Mouse (Mus musculus): Measurements from ENCODE around the gene Gm20721. TPM values are rescaled to one million over a fixed set of nuclear protein-coding genes. Genes with fewer than 3 reads are reported as not detected.
A peak's percentile ranks its signal among the peaks of the same experiment; 100 is the strongest.

The Gm20721 gene
- 8.6 and 11.1 TPM in 2 replicates for polyA plus RNA-seq (2015; fragmentation: Nextera tagmentation; extraction: Ambion mirVana)

- peaks cover 37% of the 10 kb centered on the region for H3K36me3 ChIP-seq (ENCODE audit: insufficient read depth, low read length)
These were observed at the start of gene Gm20721 for GRCm38 (mm10) chr2:174346612-174346998. Gene Gm20721 (minus strand): TSS chr2:174346712.

GRCm38 (mm10) chr2:174393383-174393782 is 46.9 kb upstream of the Gm20721 start:
- Histone ChIP-seq H3K27me3 (ENCODE audit: insufficient read depth, low read length) (no peaks in the 10 kb centered on the region), H3K27ac (no peak overlapping the region), H3K36me3 (ENCODE audit: insufficient read depth, low read length) (no peaks in the 10 kb centered on the region), H3K4me3 (replicated peaks; ENCODE audit: low read depth, low read length) (no peak overlapping the region), H3K4me2 (ENCODE audit: low read length) (no peak overlapping the region), H3K9me3 (replicated peaks; ENCODE audit: low read length) (no peaks in the 10 kb centered on the region; the same call in 1 of the 2 replicates), H3K9ac (ENCODE audit: low read depth, low read length) (no peak overlapping the region), H3K4me1 (replicated peaks; ENCODE audit: insufficient read depth, low read length) (no peaks in the 10 kb centered on the region)
- WGBS: 72% methylated on average over 5 of the region's 5 CpGs
- DNase-seq (ENCODE audit: low spot score) (no peak), ATAC-seq (replicated peaks; ENCODE audit: low FRiP score, low read depth) (no peak)
- TF ChIP-seq CTCF (IDR thresholded peaks at IDR 0.05; ENCODE audit: low read depth): no peak

More at GRCm38 (mm10) chr2:174346612-174346998, at the start of gene Gm20721:
- H3K4me3 ChIP-seq (replicated peaks; ENCODE audit: low read depth, low read length): no peak within 1 kb of the TSS
- no peak for ATAC-seq (replicated peaks; ENCODE audit: low FRiP score, low read depth)
- WGBS: 93% methylated on average over 5 of the region's 5 CpGs
- H3K27ac ChIP-seq: no peak within 1 kb of the TSS
- H3K27me3 ChIP-seq (ENCODE audit: insufficient read depth, low read length): no peaks in the 10 kb centered on the region
- H3K4me2 ChIP-seq (ENCODE audit: low read length): no peak within 1 kb of the TSS
- peaks cover 24% of the 10 kb centered on the region for H3K4me1 ChIP-seq (replicated peaks; ENCODE audit: insufficient read depth, low read length)
- no peak for TF ChIP-seq CTCF (IDR thresholded peaks at IDR 0.05; ENCODE audit: low read depth)
- no peak within 1 kb of the TSS for H3K9ac ChIP-seq (ENCODE audit: low read depth, low read length)
- H3K9me3 ChIP-seq (replicated peaks; ENCODE audit: low read length): no peaks in the 10 kb centered on the region
- DNase-seq (ENCODE audit: low spot score): no peak

GRCm38 (mm10) chr2:174392554-174392953 is 46.0 kb upstream of the Gm20721 start:
- no peak overlapping the region for H3K4me2 ChIP-seq (ENCODE audit: low read length)
- no peaks in the 10 kb centered on the region for H3K36me3 ChIP-seq (ENCODE audit: insufficient read depth, low read length)
- DNase-seq (ENCODE audit: low spot score): no peak
- WGBS: 80% methylated on average over 9 of the region's 9 CpGs
- TF ChIP-seq CTCF (IDR thresholded peaks at IDR 0.05; ENCODE audit: low read depth): no peak
- H3K4me1 ChIP-seq (replicated peaks; ENCODE audit: insufficient read depth, low read length): no peaks in the 10 kb centered on the region
- no peaks in the 10 kb centered on the region; the same call in 1 of the 2 replicates for H3K9me3 ChIP-seq (replicated peaks; ENCODE audit: low read length)
- H3K27ac ChIP-seq: no peak overlapping the region
- H3K4me3 ChIP-seq (replicated peaks; ENCODE audit: low read depth, low read length): no peak overlapping the region
- ATAC-seq (replicated peaks; ENCODE audit: low FRiP score, low read depth): no peak
- H3K27me3 ChIP-seq (ENCODE audit: insufficient read depth, low read length): no peaks in the 10 kb centered on the region
- no peak overlapping the region for H3K9ac ChIP-seq (ENCODE audit: low read depth, low read length)

- no peak for DNase-seq (ENCODE audit: low spot score)
- H3K27ac ChIP-seq: no peak overlapping the region
- H3K9ac ChIP-seq (ENCODE audit: low read depth, low read length): no peak overlapping the region
- no peaks in the 10 kb centered on the region for H3K27me3 ChIP-seq (ENCODE audit: insufficient read depth, low read length)
- no peaks in the 10 kb centered on the region for H3K4me1 ChIP-seq (replicated peaks; ENCODE audit: insufficient read depth, low read length)
- WGBS: 90% methylated on average over 3 of the region's 3 CpGs
- H3K4me2 ChIP-seq (ENCODE audit: low read length): no peak overlapping the region
- no peaks in the 10 kb centered on the region; the same call in 1 of the 2 replicates for H3K9me3 ChIP-seq (replicated peaks; ENCODE audit: low read length)
- ATAC-seq (replicated peaks; ENCODE audit: low FRiP score, low read depth): no peak
- no peak overlapping the region for H3K4me3 ChIP-seq (replicated peaks; ENCODE audit: low read depth, low read length)
- no peak for TF ChIP-seq CTCF (IDR thresholded peaks at IDR 0.05; ENCODE audit: low read depth)
- H3K36me3 ChIP-seq (ENCODE audit: insufficient read depth, low read length): no peaks in the 10 kb centered on the region
These were observed 45.4 kb upstream of the Gm20721 start for GRCm38 (mm10) chr2:174391936-174392335.

GRCm38 (mm10) chr2:174381021-174381420 is 34.5 kb upstream of the Gm20721 start:
- DNase-seq (ENCODE audit: low spot score): peak; percentile 52
- H3K27me3 ChIP-seq (ENCODE audit: insufficient read depth, low read length): no peaks in the 10 kb centered on the region
- H3K4me2 ChIP-seq (ENCODE audit: low read length): no peak overlapping the region
- H3K4me3 ChIP-seq (replicated peaks; ENCODE audit: low read depth, low read length): no peak overlapping the region
- no peaks in the 10 kb centered on the region for H3K9me3 ChIP-seq (replicated peaks; ENCODE audit: low read length)
- no peak overlapping the region for H3K27ac ChIP-seq
- ATAC-seq (replicated peaks; ENCODE audit: low FRiP score, low read depth): no peak
- H3K4me1 ChIP-seq (replicated peaks; ENCODE audit: insufficient read depth, low read length): no peaks in the 10 kb centered on the region; the same call in 1 of the 2 replicates
- H3K9ac ChIP-seq (ENCODE audit: low read depth, low read length): no peak overlapping the region
- WGBS: 39% methylated on average over 9 of the region's 9 CpGs
- no peaks in the 10 kb centered on the region for H3K36me3 ChIP-seq (ENCODE audit: insufficient read depth, low read length)
- TF ChIP-seq CTCF (IDR thresholded peaks at IDR 0.05; ENCODE audit: low read depth): no peak

GRCm38 (mm10) chr2:174366571-174366970 is 20.1 kb upstream of the Gm20721 start:
- Histone ChIP-seq H3K4me2 (ENCODE audit: low read length) (no peak overlapping the region), H3K36me3 (ENCODE audit: insufficient read depth, low read length) (no peaks in the 10 kb centered on the region), H3K4me1 (replicated peaks; ENCODE audit: insufficient read depth, low read length) (no peaks in the 10 kb centered on the region), H3K4me3 (replicated peaks; ENCODE audit: low read depth, low read length) (no peak overlapping the region), H3K27ac (no peak overlapping the region), H3K9ac (ENCODE audit: low read depth, low read length) (no peak overlapping the region), H3K9me3 (replicated peaks; ENCODE audit: low read length) (no peaks in the 10 kb centered on the region), H3K27me3 (ENCODE audit: insufficient read depth, low read length) (no peaks in the 10 kb centered on the region)
- TF ChIP-seq CTCF (IDR thresholded peaks at IDR 0.05; ENCODE audit: low read depth): no peak
- DNase-seq (ENCODE audit: low spot score) (no peak), ATAC-seq (replicated peaks; ENCODE audit: low FRiP score, low read depth) (no peak)
- 85% methylated on average over 10 of the region's 10 CpGs for WGBS

- no peak for TF ChIP-seq CTCF (IDR thresholded peaks at IDR 0.05; ENCODE audit: low read depth)
- ATAC-seq (replicated peaks; ENCODE audit: low FRiP score, low read depth): no peak
- no peak overlapping the region for H3K4me2 ChIP-seq (ENCODE audit: low read length)
- no peaks in the 10 kb centered on the region for H3K36me3 ChIP-seq (ENCODE audit: insufficient read depth, low read length)
- H3K9me3 ChIP-seq (replicated peaks; ENCODE audit: low read length): no peaks in the 10 kb centered on the region
- H3K4me3 ChIP-seq (replicated peaks; ENCODE audit: low read depth, low read length): no peak overlapping the region
- H3K27ac ChIP-seq: no peak overlapping the region
- DNase-seq (ENCODE audit: low spot score): no peak
- no peaks in the 10 kb centered on the region for H3K4me1 ChIP-seq (replicated peaks; ENCODE audit: insufficient read depth, low read length)
- H3K9ac ChIP-seq (ENCODE audit: low read depth, low read length): no peak overlapping the region
- no peaks in the 10 kb centered on the region for H3K27me3 ChIP-seq (ENCODE audit: insufficient read depth, low read length)
- 81% methylated on average over 4 of the region's 4 CpGs for WGBS
These were observed 13.1 kb upstream of the Gm20721 start for GRCm38 (mm10) chr2:174359656-174360055.

Measured in kidney, postnatal 0 days (tissue).